Mouse (Mus musculus) right cerebral cortex, postnatal 14 days (tissue): Measurements from ENCODE around the gene Nckap5.

ENCODE experiments used
- DNase-seq: peaks from one replicate; pipeline ENCODE4 v3.0.0; 2022

The Nckap5 gene

DNA sequence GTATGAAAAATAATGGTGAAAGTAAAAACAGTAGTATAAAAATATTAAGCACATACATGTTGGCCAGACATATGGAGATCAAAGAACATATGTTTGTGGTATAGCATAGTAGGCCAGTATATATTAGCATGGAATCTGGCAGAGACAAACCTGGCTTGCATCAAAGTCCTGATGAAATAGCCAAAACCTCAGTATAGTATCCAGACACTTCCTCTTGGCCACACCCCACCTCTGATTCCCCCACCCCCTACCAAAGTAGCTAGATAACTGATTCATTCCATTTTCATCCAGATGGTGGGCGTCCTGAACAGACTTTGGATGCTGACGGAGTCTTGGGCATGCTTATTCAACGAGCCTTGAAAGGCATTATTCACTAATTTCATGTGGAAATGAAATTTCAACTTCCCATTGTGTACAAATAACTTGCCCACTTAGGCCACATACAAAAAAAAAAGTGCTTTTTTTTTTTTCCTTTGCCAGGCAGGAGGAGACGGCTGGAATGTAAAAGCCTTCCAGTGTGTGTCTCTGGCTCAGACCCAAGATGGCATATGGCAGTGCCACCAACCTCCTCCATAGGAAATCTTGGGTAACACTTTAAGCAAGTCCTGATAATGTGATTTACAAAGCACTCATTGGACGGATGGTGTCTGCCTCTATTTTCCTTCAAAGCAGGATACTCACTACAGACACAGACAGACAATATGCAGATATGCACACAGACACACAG lies 360.6 kb downstream of the Nckap5 start:
- peak; percentile 54 for DNase-seq

DNA sequence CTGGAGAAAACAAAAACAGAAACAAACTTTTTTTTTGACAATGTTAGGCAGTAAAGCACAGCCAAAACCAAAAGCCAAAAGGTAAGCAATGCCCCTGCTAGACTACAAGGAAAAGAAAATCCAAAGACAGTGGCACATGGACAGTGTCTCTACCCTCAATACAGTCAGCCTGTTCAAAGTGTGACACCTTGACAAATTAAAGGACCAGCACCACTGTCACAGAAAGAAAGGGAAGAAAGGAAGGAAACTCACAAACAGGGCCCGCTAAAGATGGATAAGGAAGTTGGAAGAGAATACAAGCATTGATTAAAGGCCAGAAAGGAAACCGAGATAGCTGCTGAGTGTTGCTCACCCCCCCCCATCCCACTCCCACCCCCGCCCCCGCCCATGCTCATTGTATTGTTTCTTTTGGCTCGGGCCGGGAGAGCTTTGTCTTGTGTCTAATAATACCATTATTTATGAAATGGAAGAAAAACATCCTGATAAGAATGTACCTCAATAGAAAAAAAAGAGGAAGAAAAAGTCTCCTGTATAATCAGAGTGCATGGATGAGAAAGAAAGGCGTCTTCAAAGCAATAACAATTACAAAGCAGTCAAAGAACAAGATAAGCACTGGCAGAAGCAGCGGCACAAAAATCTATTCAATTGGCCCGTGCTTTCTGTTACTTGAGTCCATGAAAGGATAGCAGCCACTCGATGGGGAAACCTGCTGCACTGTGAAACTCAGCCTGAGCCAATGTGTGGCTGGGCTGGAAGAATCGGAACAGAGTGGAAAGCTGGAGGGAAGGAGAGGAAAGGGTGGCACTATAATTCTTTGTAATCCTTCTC lies 368.9 kb downstream of the Nckap5 start:
- DNase-seq = no peak

DNA sequence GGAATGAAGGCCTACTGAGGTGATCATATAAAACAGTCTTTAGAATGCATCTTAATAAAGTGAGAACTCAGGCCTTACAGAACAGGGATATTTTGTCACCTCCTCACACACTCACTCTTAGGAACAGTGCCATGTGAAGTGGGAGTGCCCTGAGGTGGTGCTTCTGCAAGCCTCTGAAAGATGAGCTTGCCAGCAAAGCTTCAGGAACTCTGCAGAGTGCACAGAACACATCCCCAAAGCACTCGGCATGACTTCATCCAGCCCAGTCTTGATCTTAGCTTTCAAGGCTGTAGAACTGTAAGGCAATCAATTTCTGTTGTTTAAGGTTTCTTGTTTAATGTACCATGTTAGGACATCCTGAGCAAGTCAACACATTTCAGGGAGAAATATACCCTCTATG lies 372.9 kb downstream of the Nckap5 start:
- no peak for DNase-seq

DNA sequence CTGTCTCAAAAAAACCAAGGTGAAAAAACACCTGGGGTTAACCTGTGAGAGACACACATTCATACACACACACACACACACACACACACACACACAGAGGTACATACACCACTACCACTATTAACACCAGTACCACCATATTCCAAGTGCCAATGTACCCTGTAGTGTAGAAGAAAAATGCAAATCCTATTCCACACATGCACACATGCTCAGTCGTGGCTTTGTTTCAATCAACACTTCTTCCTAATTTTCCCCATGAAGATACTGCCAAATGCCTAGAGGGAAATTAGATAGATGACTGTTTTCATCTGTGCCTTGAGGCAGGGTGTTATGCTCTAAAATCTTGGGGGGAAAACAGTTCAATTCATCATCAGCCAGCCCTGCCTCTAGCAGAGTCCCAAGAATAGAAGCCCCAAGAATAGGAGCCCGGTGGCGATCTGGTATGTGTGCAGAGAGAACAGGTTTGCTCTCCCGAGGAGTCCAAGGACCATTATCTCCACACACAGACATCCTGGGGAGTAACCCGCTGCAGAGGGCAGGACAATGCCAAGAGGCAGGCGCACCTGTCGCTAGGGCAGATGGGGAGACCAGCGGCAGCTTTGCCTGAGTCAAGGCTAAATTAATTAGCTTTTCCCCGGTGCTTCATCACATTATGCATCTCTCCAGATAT lies 376.0 kb downstream of the Nckap5 start:
- no peak for DNase-seq

DNA sequence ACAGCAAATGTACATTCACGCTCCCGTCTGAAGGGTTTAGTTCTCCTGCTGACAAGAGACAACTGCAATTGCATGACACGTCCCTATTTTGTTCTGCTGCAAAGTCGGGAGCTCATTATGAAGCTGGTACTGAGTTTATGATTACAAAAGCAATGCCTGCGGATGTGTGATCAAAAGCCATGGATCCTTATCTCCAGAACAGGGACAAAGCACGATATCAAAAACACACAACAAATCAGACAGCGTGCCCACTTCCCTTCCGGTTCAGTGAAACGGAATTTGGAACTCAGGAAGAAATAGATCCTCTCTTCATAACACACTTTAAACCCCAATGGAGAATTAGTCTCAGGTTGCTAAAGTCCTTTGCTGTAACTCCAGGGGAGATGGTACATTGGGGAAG lies 379.1 kb downstream of the Nckap5 start:
- DNase-seq = no peak

DNA sequence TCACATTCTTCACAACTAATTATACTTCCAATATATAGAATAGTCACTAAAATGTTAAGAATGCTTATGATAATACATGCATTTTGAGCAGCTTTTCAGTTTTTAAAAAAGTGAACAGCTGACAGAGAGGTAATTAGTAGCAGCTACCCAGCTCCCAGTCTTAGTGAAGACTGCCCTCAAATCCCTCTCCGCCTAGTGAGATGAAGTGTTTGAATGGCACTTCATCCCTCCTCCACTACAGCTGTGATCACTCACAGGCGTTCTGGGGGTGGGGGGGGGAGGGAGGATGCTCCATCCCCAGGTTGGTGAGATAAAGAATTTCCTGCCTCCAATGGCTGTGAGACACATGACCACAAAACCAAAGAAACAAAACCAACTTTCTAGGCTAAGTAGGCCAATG lies 381.2 kb downstream of the Nckap5 start:
- DNase-seq = no peak

DNA sequence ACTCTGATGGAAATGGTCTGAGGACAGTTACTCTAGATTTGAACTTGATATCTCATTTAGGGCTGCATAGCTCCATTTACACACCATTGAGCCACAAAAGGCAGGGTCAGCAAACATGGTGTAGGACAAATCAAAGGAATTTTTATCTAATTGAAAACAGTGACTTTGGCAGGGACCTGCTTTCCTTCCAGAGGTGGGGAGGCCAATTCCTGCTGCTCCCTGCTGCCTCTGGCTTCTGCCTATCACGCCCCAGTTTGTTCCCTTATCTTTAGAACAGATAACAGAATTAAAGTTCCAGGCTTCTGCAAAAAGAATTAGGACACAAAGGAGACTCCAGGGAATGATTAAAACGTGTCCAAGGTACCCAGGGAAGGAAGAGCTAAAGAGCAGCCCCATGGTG lies 386.7 kb downstream of the Nckap5 start:
- no peak for DNase-seq

DNA sequence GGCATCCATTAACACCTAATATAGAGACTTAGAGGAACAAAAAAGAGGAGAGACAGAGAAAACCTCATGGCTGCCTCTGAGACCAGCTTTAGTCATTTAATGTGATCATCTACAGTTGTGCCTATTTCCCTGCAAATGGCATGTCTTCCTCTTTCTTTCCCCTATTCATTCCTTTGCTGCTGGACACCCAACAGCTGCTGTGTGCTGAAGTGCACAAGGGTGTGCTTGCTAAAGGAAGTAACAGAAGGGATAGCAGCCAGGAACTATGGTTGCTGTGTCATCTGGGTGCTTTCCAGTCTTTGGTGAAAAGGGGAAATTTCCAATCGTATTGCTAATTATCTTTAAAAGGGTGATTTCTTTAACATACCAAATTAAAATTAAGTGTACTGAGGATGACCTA lies 387.9 kb downstream of the Nckap5 start:
- DNase-seq = no peak

DNA sequence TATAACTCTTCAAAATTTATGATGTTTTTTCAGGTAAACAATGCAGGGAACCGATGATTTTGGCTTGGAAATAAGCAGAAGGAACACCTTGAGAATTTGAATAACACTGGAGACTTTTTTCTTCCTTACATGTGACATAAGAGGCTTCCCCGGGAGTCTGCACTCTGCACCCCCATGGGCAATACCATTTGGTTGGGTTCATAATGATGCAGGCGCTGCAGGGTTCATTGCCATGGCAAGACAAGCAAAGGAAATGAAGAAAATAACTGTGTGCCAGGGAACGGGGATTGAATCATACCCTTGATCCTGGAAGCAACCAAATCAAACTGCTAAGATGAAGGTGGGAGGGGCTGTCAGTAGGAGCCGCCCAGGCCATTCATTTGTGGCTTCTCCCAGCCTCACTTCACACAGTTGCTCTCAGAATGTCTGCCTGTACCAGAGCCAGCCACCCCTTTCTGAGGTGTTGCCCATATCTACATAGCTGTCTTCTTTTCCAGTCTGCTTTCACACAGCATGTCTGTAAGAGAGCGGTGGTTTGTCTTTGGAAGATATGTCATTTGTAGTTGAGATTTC lies 392.5 kb downstream of the Nckap5 start:
- DNase-seq = no peak

DNA sequence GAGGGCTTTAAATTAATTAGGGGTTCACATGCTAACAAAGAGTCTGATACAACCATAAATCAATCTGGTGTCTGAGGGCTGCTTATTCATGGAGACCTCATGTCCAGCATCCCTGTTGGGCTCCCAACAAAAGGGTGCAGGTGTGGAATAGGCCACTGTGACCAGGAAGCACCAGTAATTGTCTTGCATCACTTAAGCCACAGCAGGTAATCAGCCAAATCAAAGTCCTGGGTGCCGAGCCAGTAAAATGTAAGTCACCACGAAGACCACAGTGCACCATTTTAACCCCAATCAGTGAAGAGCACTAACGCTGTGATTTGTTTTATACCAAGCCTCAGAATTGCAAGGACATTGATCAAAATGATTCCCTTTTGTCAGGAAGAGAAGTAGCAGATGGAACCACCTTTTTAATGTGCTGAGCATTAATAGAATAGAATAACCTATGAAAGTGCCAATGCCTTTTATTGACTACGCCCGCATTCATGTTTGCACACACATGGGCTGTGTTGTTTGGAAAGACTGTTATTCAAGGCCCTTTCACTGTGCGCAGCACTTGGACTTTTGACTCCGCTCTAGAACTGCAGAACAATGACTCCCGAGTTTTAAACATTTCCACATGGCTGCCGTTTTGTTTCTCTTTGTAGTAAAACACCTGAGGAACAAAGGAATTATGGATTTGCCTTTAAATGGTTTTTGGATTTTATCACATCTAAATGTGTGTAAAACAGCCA lies 393.5 kb downstream of the Nckap5 start:
- no peak for DNase-seq

DNA sequence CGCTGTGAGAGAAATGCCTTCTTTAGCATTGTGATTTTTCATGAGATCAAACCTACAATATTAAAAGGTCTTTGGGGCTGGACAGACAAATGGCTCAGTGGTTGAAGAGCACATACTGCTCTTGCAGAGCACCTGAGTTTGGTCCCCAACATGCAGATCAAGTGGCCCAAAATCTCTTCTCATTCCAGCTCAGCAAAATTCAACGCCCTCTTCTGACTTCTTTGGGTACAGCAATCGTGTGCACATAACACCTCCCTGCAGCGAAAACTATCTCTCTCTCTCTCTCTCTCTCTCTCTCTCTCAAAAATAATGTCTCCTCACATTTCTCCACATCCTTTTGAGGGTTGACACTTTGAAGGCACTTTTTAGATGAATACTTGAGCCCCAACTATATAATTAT lies 398.3 kb downstream of the Nckap5 start:
- no peak for DNase-seq

DNA sequence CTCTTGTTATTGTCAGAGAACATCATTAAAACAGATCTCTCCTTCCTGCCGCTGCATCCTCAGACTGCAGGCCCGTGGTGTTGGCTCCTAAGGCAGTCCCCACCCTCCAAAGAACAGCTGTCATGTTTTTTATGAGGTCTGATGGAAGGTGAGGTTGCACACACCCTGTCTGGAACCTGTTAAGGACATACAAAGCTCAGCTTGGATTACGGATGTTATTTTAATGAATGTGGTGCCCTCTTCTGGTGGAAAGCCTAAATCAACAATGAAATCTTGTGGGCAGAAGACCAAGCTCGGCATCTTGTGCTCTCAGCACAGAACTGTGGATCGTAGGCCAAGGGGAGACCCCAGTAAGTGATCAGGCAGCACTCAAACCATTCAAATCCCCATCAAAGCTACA lies 399.0 kb downstream of the Nckap5 start:
- peak; percentile 29 for DNase-seq

DNA sequence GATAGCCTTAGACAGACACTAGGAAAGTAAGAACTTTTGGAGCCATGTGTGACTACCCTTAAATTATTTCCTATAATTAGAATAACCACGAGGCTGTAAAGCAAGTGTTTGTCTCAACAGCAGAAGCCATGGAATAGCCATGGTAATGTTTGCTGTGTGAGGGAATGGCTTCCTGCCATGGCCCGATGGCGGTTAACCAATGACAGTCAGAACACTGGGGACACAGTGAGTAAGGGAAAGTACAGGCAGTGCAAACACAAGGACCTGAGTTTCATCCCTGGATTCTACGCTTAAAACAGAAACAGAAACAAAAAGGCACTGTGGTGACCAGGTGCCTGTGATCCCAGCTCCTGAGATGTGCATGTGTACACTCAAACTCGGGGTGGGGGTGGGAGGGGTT lies 419.2 kb downstream of the Nckap5 start:
- DNase-seq = no peak

DNA sequence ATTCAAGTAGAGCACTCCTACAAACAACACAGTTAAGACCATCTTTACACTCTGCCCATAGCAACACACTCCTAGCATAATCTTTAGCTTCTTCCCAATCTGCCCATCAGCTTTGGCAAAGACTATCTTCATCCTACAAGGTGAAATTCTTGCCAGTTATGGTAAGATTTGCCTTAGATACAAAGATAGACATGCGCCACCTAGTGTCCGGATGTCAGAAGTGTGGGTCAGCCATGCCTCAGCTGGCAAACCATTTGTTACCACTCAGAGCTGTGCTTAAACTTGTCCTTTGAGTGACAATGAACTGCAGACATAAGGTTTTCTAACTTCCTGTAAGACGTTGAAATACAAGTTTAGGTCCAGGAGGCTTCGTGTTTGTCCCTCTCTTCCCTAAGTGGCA lies 422.7 kb downstream of the Nckap5 start:
- peak; percentile 36 for DNase-seq

DNA sequence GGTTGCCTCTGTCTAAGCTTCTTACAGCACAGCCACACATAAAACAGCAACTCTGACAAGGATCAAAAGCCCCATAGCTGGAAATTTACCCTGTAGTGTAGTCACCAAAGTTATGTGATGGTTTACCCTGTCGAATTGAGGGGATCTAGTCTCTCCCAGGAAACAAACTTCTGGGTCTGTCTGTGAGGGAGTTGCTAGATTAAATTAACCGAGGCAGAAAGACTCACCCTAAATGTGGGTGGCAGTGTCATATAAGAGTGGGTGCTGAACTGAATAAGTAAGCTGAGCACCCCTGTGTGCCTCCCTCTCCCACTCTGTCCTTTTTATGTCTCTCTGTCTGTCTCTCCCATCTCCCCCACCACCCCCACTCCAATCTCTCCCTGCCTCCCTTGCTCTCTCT lies 425.1 kb downstream of the Nckap5 start:
- DNase-seq = no peak

DNA sequence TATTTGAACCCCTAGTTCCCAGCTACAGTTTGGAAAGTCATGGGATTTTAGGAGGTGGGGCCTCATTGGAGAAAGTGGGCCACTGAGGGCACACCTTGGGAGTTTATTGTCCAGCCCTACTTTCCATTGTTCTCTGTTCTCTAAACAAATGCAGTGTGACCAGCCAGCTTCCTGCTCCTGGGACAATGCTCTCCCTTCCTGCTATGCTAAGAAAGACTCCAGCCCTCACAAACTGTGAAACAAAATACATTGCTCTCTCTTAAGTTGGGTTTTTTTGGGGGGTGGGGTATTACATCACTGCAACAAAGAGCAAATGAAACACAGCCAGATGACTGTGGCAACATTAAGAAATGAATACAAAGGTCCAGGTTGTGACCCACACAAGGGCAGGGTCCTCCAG lies 426.6 kb downstream of the Nckap5 start:
- no peak for DNase-seq

DNA sequence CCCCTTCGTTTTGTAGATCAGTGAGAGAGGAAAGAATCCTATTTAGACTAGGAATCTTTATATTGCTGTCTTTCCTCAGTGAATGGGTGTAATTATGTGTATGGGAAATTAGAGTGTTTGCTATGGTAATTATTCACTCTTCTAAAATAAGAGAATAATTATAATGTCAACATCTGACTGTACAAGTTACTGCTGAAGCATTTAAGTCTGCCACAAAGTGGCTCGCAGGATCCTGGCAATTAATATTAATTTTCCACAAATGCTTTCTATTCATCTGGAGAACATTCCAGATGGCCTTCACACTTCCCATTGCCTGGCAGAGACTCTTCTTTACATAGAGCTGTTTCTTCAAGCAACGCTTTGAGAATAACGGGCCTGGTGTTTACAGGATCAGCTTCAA lies 439.4 kb downstream of the Nckap5 start:
- DNase-seq = no peak

DNA sequence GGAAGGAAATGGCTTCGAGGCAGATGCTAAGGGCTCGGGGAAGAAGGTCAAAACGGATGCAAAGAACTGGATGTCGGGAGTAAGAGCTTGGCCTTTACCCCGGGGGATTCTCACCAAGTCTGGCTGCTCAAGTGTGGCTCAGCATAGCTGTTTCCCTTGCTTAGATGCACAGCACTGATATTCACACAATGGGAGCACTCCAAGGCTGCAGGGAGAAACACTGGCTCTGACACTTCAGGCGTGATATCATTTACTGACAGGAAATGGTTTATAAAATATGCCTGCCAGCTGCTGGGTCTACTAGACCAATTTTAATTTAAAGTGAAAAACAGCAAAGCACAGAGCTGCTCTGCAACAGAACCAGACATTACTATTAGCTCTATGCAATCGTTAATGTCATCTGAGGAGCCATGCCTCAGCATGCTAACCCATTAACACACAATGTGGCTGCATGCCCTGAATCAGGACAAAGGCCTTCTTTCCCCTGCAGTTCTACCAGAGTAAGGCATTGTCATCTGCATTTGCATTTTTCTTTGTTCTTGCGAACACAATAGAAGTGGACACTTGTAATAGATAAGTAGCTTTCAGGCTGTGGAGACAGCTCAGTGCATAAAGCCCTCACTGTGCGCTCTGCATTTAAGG lies 453.1 kb downstream of the Nckap5 start:
- no peak for DNase-seq

DNA sequence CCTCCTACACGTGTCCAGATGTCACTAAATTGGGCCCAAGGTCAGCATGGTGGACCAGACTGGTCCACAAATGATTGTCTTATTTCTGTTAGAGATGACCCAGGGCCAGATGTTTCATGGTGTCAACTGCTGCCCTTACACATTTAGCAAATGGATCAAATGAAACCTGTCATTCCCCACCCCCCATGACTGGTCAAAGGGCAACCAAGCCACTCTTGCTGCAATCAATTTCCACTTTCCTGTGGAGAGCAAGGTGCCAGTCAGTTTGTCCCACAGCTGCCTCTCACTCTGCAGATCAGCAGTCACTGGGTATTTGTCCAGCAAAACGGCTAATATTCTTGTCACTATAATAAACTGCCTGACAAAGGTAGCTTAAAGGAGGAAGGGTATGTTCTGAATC lies 463.9 kb downstream of the Nckap5 start:
- no peak for DNase-seq

DNA sequence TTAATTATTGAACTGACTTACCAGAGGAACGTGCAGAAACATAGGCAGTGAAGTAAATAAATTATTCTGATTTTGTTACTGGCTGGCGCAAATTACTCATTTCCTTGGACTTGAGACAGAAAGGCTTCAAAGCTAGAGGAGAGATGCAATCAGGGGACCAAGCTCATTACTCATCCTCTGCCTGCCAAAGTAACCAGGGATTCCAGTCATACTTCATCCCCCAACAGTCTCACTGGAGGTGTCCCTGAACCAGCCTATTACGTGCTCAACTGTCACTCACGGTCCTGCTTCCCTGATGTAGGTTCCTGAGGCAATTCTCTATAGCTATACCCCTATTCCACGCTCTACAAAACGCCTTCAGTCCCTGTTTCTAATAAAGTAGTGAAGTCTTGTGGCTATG lies 466.0 kb downstream of the Nckap5 start:
- DNase-seq = no peak

DNA sequence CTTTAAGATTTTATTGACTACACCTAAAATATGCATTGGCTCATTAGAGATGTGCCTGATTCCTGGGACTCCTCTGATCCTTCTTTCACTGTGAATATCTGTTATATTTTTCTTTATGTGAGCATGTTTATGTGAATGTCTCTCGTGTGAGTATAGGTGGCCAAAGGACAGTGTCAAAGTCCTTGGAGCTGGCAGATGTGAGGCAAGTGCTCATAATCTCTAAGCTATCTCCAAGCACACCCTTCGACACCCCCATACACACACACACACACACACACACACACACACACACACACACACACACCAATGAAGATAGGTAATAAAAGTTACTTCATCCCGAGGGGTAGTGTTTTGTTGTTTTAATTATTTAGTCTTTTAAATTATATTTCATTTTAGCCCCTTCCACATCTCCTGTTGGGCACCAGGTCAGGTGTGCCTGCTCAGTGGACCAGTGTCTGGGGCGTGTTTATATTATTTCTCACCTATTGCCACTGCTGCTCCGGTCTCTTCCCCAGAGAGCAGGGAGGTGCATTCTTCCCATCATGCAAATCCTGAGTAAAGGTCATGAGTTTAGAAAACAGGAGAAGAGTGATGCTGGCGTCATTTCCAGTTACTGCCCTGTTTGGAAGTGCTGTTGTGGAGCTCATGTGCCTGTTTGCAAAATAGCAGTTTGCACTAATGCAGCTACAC lies 469.9 kb downstream of the Nckap5 start:
- DNase-seq = no peak

DNA sequence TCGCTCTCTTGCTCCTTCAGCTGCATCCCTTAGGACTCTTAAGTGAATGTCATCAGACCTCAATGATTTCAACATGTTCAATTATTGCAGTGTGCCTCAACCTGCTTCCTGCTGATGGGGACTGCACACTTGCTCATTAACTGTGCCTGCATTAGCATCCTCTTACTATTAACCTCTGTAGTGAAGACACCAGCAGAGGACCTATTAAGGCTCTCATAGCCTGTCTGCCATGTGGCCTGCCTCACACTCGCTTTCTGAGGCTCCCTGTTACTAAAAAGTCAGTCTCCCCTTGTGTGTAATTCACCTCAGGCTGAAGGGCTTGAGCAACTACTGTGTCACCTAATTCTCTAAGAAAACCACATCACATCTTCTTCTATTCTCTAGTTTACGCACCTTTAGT lies 470.5 kb downstream of the Nckap5 start:
- DNase-seq = no peak
